Mouse (Mus musculus) urinary bladder, postnatal 36 days (tissue): ENCODE results near the gene Gtf2a2.

ENCODE experiments used
- DNase-seq, 2 experiments: peaks; one replicate each; pipeline ENCODE4 v3.0.0; 2022; ENCODE audit warnings: low spot score in 2 of 2, mixed read lengths in 1 of 2

The Gtf2a2 gene

GRCm38 (mm10) chr9:70053411-70053810, 41.1 kb downstream of the Gtf2a2 start:
- no peak for DNase-seq

GRCm38 (mm10) chr9:70062012-70062411, 49.7 kb downstream of the Gtf2a2 start:
- DNase-seq: no peak

- no peak for DNase-seq
Measured at GRCm38 (mm10) chr9:70067497-70067896, 55.1 kb downstream of the Gtf2a2 start.

GRCm38 (mm10) chr9:70069961-70070435, 57.6 kb downstream of the Gtf2a2 start:
- DNase-seq: peak in 1 of 2 experiments; percentile 24

GRCm38 (mm10) chr9:70072387-70072786, 60.0 kb downstream of the Gtf2a2 start:
- DNase-seq: no peak
